Mouse (Mus musculus) stomach, postnatal 0 days (tissue): Measurements from ENCODE around the gene Ccdc71l. TPM values are rescaled to one million over a fixed set of nuclear protein-coding genes. Genes with fewer than 3 reads are reported as not detected.
A peak's percentile ranks its signal among the peaks of the same experiment; 100 is the strongest.

ENCODE experiments used
- ATAC-seq: fragments of 200-750 bp; cut with Nextera tagmentation; 2 replicates; pipeline ENCODE4 v1.8.0; 2017; ENCODE audit not compliant: low FRiP score, low TSS enrichment
- DNase-seq: peaks from one replicate; pipeline ENCODE4 v3.0.0-alpha.2; 2016; ENCODE audit warnings: low spot score
- H3K27ac ChIP-seq: fragments of 300-500 bp; sonication (generic); replicated peaks from 2 replicates; pipeline ENCODE4 v1.5.1; 2014; ENCODE audit warnings: mild to moderate bottlenecking, control low read depth
- H3K27me3 ChIP-seq: fragments of 300-500 bp; sonication (generic); 2 replicates; pipeline ENCODE4 v1.6.1; 2014; ENCODE audit warnings: low read length; ENCODE audit not compliant: control insufficient read depth, insufficient read depth
- H3K36me3 ChIP-seq: fragments of 300-500 bp; sonication (generic); 2 replicates; pipeline ENCODE4 v1.6.1; 2014; ENCODE audit warnings: low read length, mixed read lengths; ENCODE audit not compliant: control insufficient read depth, insufficient read depth
- H3K4me1 ChIP-seq: fragments of 300-500 bp; sonication (generic); replicated peaks from 2 replicates; pipeline ENCODE4 v1.6.1; 2014; ENCODE audit warnings: antibody characterized with exemption; ENCODE audit not compliant: control insufficient read depth, insufficient read depth
- H3K4me2 ChIP-seq: fragments of 300-500 bp; sonication (generic); replicated peaks from 2 replicates; pipeline ENCODE4 v1.6.1; 2014; ENCODE audit warnings: low read depth, mild to moderate bottlenecking, control low read depth, moderate library complexity
- H3K4me3 ChIP-seq: fragments of 300-500 bp; sonication (generic); 2 replicates; pipeline ENCODE4 v1.5.1; 2014; ENCODE audit warnings: low read depth, low read length, control low read depth
- H3K9ac ChIP-seq: fragments of 300-500 bp; sonication (generic); 2 replicates; pipeline ENCODE4 v1.6.1; 2014; ENCODE audit warnings: mild to moderate bottlenecking, low read length, control low read depth, mixed read lengths
- H3K9me3 ChIP-seq: fragments of 300-500 bp; sonication (generic); 2 replicates; pipeline ENCODE4 v1.6.1; 2016; ENCODE audit warnings: low read length; ENCODE audit not compliant: control insufficient read depth
- CTCF ChIP-seq: IDR thresholded peaks from 2 replicates; pipeline ENCODE4 v1.5.1; 2016; ENCODE audit warnings: antibody characterized with exemption, low read depth, mild to moderate bottlenecking, moderate library complexity
- EP300 ChIP-seq: optimal IDR thresholded peaks from 2 replicates; pipeline ENCODE3; 2016; ENCODE audit warnings: antibody characterized with exemption
- WGBS: fragments of 180-500 bp; shearing (Covaris S2); extraction: QIAGEN DNeasy Blood & Tissue Kit; methylation state at CpG from one replicate; pipeline ENCODE4 v1.1.7; 2014; 5-methylcytosine and 5-hydroxymethylcytosine counted together
- polyA plus RNA-seq: library from polyadenylated mRNA; unstranded; fragments of >200 nt; fragmentation: Nextera tagmentation; extraction: Ambion mirVana; gene quantifications from 2 replicates; pipeline ENCODE4 v1.2.1, GENCODE M21; 2015

Gene Ccdc71l
- polyA plus RNA-seq, 1 experiment from 2014 or later: 3.6 TPM

- Histone ChIP-seq H3K4me3 (peak overlapping the region; percentile 82), H3K36me3 (no peaks in the 10 kb centered on the region), H3K27me3 (no peaks in the 10 kb centered on the region), H3K4me1 (no peaks in the 10 kb centered on the region), H3K27ac (peak overlapping the region; percentile 99), H3K9me3 (no peaks in the 10 kb centered on the region), H3K4me2 (peak overlapping the region; percentile 87), H3K9ac (peak overlapping the region; percentile 92)
- ATAC-seq (peak; percentile 92), DNase-seq (peak; percentile 91)
- WGBS: 1% methylated on average over 56 of the region's 67 CpGs
- no peak for TF ChIP-seq EP300
- TF ChIP-seq CTCF: peak; percentile 83
Measured at GRCm38 (mm10) chr12:32379296-32379725, 807 bp downstream of the Ccdc71l start.

- no peak for TF ChIP-seq CTCF
- no peak for TF ChIP-seq EP300
- Histone ChIP-seq H3K36me3 (no peaks in the 10 kb centered on the region), H3K27me3 (no peaks in the 10 kb centered on the region), H3K4me1 (no peaks in the 10 kb centered on the region), H3K27ac (peak overlapping the region; percentile 99), H3K4me2 (peak overlapping the region; percentile 87), H3K4me3 (peak overlapping the region; percentile 82), H3K9ac (peak overlapping the region; percentile 92), H3K9me3 (no peaks in the 10 kb centered on the region)
- WGBS: under 1% methylated on average over 28 of the region's 28 CpGs
- ATAC-seq (peak; percentile 38), DNase-seq (no peak)
Measured at GRCm38 (mm10) chr12:32379731-32380130, 1.2 kb downstream of the Ccdc71l start.

GRCm38 (mm10) chr12:32380457-32380856 lies 2.0 kb downstream of the Ccdc71l start:
- TF ChIP-seq CTCF: no peak
- TF ChIP-seq EP300: no peak
- H3K36me3 ChIP-seq: no peaks in the 10 kb centered on the region
- 55% methylated on average over 3 of the region's 3 CpGs for WGBS
- H3K9me3 ChIP-seq: no peaks in the 10 kb centered on the region
- peak overlapping the region; percentile 82 for H3K4me3 ChIP-seq
- H3K4me1 ChIP-seq: no peaks in the 10 kb centered on the region
- no peak overlapping the region for H3K27ac ChIP-seq
- H3K9ac ChIP-seq: no peak overlapping the region
- H3K4me2 ChIP-seq: peak overlapping the region; percentile 87
- DNase-seq (no peak), ATAC-seq (no peak)
- no peaks in the 10 kb centered on the region for H3K27me3 ChIP-seq

GRCm38 (mm10) chr12:32381011-32381410 lies 2.5 kb downstream of the Ccdc71l start:
- DNase-seq: no peak
- Histone ChIP-seq H3K27ac (no peak overlapping the region), H3K36me3 (no peaks in the 10 kb centered on the region), H3K4me2 (peak overlapping the region; percentile 87), H3K9ac (no peak overlapping the region), H3K27me3 (no peaks in the 10 kb centered on the region), H3K4me3 (peak overlapping the region; percentile 82), H3K4me1 (no peaks in the 10 kb centered on the region), H3K9me3 (no peaks in the 10 kb centered on the region)
- WGBS: 77% methylated on average over 2 of the region's 2 CpGs
- no peak for ATAC-seq
- no peak for TF ChIP-seq CTCF
- no peak for TF ChIP-seq EP300

- no peaks in the 10 kb centered on the region for H3K36me3 ChIP-seq
- no peaks in the 10 kb centered on the region for H3K4me1 ChIP-seq
- H3K27ac ChIP-seq: no peak overlapping the region
- WGBS: 72% methylated on average over 1 of the region's 1 CpGs
- ATAC-seq (no peak), DNase-seq (no peak)
- no peak overlapping the region for H3K4me2 ChIP-seq
- no peaks in the 10 kb centered on the region for H3K27me3 ChIP-seq
- no peak overlapping the region for H3K9ac ChIP-seq
- no peaks in the 10 kb centered on the region for H3K9me3 ChIP-seq
- H3K4me3 ChIP-seq: no peak overlapping the region
- TF ChIP-seq CTCF: no peak
- no peak for TF ChIP-seq EP300
Measured at GRCm38 (mm10) chr12:32419537-32419936, 41.0 kb downstream of the Ccdc71l start.

- H3K9ac ChIP-seq: no peak overlapping the region
- TF ChIP-seq CTCF (no peak), EP300 (no peak)
- no peaks in the 10 kb centered on the region for H3K4me1 ChIP-seq
- no peak overlapping the region for H3K27ac ChIP-seq
- H3K27me3 ChIP-seq: no peaks in the 10 kb centered on the region
- no peaks in the 10 kb centered on the region for H3K36me3 ChIP-seq
- no peak for DNase-seq
- no peaks in the 10 kb centered on the region for H3K9me3 ChIP-seq
- no peak overlapping the region for H3K4me3 ChIP-seq
- ATAC-seq: peak; percentile 85
- H3K4me2 ChIP-seq: no peak overlapping the region
Measured at GRCm38 (mm10) chr12:32427832-32428231, 49.3 kb downstream of the Ccdc71l start.
